Mouse (Mus musculus) brain, embryonic 14.5 days (tissue): ENCODE data around the gene Runx2.

Experiments used
- CTCF ChIP-seq: fragments of 200-500 bp; IDR thresholded peaks from 2 replicates; pipeline ENCODE4 v1.5.1; 2012; ENCODE audit warnings: inconsistent platforms, mild to moderate bottlenecking, moderate library complexity, borderline replicate concordance; ENCODE audit not compliant: insufficient read depth, insufficient read length; ENCODE audit errors: extremely low read depth
- POLR2A ChIP-seq: fragments of 200-500 bp; IDR thresholded peaks from 2 replicates; pipeline ENCODE4 v1.6.1; 2012; ENCODE audit warnings: mild to moderate bottlenecking, inconsistent platforms, borderline replicate concordance; ENCODE audit not compliant: poor library complexity, insufficient read depth, insufficient read length, severe bottlenecking; ENCODE audit errors: extremely low read depth

DNA sequence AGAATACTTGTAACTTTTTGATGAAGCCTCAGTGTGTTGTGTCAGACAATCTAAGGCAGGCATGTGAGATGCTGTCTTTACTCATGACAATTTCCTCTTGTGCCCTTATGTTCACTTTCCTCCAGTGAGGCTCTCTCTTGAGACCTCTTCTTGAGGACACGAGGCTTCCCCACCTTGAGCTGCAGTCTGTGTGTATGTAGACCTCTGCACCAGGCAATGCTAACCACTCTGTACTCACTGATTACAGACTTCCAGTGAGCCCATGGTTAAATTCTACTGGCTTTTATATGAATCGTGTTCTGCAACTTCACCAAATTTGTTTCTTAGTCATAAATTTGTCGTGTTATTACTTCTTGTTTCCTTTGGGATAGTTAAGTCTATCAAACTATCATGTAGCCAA, 12.5 kb upstream of the Runx2 start:
- no peak for TF ChIP-seq CTCF
- TF ChIP-seq POLR2A: no peak
